Mouse (Mus musculus): ENCODE measurements around the gene Hist1h2ae. TPM values are rescaled to one million over a fixed set of nuclear protein-coding genes. Genes with fewer than 3 reads are reported as not detected.
A peak's percentile ranks its signal among the peaks of the same experiment; 100 is the strongest.

Gene Hist1h2ae
- polyA plus RNA-seq, 2 experiments from 2014 or later = 26.7 to 59.1 TPM

GRCm38 (mm10) chr13:23537006-23537710 lies 33.9 kb downstream of the Hist1h2ae start:
- no peak for ATAC-seq

DNA sequence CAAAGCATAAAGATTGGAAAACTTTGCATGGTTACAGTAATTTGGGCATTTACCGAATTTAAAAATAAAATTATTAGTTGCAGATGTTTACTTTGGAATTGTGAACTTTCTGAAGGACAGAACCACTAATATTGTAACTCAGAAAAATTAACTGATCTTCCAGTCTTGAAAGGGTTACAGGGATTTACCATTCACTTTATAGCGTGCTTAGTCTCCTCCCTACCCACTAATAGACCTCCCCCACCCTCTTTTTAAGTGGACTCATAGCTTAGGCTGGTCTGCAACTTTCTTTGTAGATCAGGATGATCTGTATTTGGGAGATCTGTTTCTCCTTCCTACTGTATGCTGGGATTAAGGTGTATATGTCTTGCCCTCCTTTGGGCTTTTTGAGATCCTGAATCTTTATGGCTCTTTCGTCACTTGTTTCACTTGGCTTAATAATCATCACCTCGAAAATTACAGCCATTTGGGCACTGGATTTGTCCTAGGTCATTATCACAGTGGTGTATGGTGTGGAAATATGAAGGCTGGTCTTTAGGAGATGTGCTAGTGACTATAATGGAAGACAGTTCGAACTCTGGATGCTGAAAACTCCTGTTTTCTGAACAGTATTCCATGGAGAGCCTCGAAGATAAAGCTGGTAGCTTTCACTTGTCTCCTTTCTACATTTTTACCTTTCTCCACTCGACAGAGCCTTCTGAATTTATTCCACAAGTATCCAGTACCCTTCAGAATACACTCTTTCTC lies 34.8 kb downstream of the Hist1h2ae start:
- ATAC-seq = no peak

DNA sequence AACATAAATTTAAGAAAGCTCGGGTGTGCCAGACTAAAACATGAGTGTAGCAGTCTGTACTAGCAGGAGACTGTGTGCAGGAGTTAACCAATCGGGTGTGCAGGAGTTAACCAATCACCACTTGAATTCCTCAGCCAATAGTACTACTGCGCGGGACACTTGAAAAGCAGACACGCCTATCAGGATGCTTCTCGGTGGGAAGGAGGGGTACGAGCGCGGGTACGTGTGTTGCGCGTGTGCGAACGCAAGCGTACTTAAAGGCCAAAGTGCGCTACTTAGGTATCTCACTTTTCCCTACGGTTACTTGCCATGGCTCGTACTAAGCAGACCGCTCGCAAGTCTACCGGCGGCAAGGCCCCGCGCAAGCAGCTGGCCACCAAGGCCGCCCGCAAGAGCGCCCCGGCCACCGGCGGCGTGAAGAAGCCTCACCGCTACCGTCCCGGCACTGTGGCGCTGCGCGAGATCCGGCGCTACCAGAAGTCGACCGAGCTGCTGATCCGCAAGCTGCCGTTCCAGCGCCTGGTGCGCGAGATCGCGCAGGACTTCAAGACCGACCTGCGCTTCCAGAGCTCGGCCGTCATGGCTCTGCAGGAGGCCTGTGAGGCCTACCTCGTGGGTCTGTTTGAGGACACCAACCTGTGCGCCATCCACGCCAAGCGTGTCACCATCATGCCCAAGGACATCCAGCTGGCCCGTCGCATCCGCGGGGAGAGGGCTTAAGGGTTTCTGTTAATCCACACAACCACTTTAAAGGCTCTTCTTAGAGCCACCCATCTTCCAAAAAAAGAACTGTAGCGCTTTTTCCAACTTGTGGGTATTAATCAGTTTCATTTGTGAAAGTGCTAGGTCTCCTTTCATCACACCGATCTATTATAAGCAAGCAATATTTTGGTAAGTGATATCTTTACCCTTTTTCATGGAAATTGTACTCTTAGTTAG lies 35.6 kb downstream of the Hist1h2ae start, which contains the start of gene Hist1h3g:
Gene Hist1h3g (plus strand): TSS at position 286 of the 939 bp plus-strand sequence.
- peak; percentile 65 for ATAC-seq

GRCm38 (mm10) chr13:23534368-23535131 lies 36.5 kb downstream of the Hist1h2ae start:
- ATAC-seq = no peak

GRCm38 (mm10) chr13:23533560-23534367 lies 37.3 kb downstream of the Hist1h2ae start, which contains the start of gene Hist1h2af:
Gene Hist1h2af, plus strand, starts transcription at chr13:23533906.
- peak; percentile 24 for ATAC-seq

- no peak for ATAC-seq
Observed at GRCm38 (mm10) chr13:23532262-23533075, 38.6 kb downstream of the Hist1h2ae start.

DNA sequence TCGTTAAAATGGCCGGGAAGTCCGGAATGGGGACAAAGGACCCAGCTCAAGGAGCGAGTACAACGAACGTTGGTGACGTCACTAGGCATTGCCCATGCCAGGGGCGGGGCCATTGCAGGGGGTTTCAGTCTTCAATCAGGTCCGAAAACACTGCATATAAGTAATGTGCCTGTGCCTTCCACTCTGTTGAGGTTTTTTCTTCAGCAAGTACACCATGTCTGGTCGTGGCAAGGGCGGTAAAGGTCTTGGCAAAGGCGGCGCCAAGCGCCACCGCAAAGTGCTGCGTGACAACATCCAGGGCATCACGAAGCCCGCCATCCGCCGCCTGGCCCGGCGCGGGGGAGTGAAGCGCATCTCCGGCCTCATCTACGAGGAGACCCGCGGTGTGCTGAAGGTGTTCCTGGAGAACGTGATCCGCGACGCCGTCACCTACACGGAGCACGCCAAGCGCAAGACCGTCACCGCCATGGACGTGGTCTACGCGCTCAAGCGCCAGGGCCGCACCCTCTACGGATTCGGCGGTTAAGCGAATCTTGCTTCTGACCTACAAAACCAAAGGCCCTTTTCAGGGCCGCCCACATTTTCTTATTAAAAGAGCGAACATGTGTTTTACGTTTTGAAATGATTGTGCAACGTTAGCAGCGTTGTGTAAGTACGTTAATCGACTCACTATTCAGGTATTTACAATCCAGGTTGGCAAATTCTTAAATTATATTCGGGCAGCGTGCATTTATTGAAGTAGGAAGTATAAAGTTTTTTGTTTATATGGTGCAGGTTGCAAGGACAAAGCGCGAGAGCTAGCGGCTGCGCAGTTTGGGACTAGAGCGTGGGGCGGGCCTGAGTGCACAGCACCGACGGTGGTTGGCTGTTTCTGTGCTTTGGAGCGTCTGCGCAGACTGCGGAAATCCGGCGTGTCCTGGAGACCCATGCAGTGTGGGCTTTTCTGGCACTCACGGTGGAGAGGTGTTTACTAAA lies 39.8 kb downstream of the Hist1h2ae start, which contains the start of gene Hist1h4h:
Gene Hist1h4h (plus strand): TSS at position 150 of the 975 bp plus-strand sequence.
- peak; percentile 77 for ATAC-seq

- ATAC-seq = peak; percentile 5
Observed at GRCm38 (mm10) chr13:23530181-23530900, 40.7 kb downstream of the Hist1h2ae start.

- ATAC-seq = no peak
Observed at GRCm38 (mm10) chr13:23529480-23530165, 41.4 kb downstream of the Hist1h2ae start.

DNA sequence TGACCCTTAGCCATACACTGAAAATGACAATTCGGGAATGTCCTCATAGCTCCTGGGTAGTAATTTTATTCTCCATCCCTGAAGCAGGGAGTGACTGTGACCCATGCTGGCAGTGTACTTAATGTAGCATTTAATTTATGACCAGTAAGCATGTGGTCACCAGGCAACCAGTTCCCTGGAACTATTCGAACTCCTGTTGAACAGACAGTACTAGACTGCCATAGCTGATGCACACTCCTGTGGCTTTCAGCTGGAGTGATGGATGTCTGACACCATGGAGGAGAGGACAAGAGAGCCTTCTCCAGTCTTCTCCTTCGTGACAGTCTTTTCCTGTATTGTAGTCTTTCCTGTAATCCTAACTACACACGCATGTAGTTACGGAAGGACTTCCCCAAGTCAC lies 42.0 kb downstream of the Hist1h2ae start:
- no peak for ATAC-seq

- no peak for ATAC-seq
Observed at GRCm38 (mm10) chr13:23526312-23526711, 44.7 kb downstream of the Hist1h2ae start.

GRCm38 (mm10) chr13:23525901-23526300 lies 45.1 kb downstream of the Hist1h2ae start:
- ATAC-seq = no peak

GRCm38 (mm10) chr13:23524654-23525053 lies 46.4 kb downstream of the Hist1h2ae start:
- ATAC-seq = peak; percentile 48

GRCm38 (mm10) chr13:23523976-23524375 lies 47.0 kb downstream of the Hist1h2ae start:
- ATAC-seq = no peak

- ATAC-seq = no peak
Observed at GRCm38 (mm10) chr13:23521703-23522102, 49.3 kb downstream of the Hist1h2ae start.
